Mouse (Mus musculus) midbrain, postnatal 0 days (tissue): Measurements from ENCODE around the gene Rps6kb2. TPM values are rescaled to one million over a fixed set of nuclear protein-coding genes. Genes with fewer than 3 reads are reported as not detected.
A peak's percentile ranks its signal among the peaks of the same experiment; 100 is the strongest.
"Not testable (repeated sequence)": the region's sequence is repeated elsewhere in the genome, so short reads cannot be mapped to it uniquely, and the experiment has no call there.

Experiments
- ATAC-seq: fragments of 200-750 bp; cut with Nextera tagmentation; 2 replicates; pipeline ENCODE4 v1.8.0; 2017; ENCODE audit warnings: moderate number of reproducible peaks, mild to moderate bottlenecking, moderate TSS enrichment, moderate library complexity; ENCODE audit not compliant: low FRiP score
- DNase-seq: peaks from one replicate; pipeline ENCODE4 v3.0.0-alpha.2; 2015; ENCODE audit warnings: low spot score
- H3K27ac ChIP-seq: fragments of 300-500 bp; sonication (generic); 2 replicates; pipeline ENCODE4 v1.5.1; 2014; ENCODE audit warnings: low read depth, mild to moderate bottlenecking, low read length, mixed read lengths
- H3K27me3 ChIP-seq: fragments of 300-500 bp; sonication (generic); 2 replicates; pipeline ENCODE4 v1.6.1; 2014; ENCODE audit warnings: low read length, control low read depth, mixed read lengths; ENCODE audit not compliant: insufficient read depth
- H3K36me3 ChIP-seq: fragments of 300-500 bp; sonication (generic); 2 replicates; pipeline ENCODE4 v1.6.1; 2014; ENCODE audit warnings: low read length, control low read depth, mixed read lengths; ENCODE audit not compliant: insufficient read depth
- H3K4me1 ChIP-seq: fragments of 300-500 bp; sonication (generic); 2 replicates; pipeline ENCODE4 v1.6.1; 2014; ENCODE audit warnings: mild to moderate bottlenecking, control low read depth, antibody characterized with exemption, low read length, mixed read lengths; ENCODE audit not compliant: insufficient read depth
- H3K4me2 ChIP-seq: fragments of 300-500 bp; sonication (generic); 2 replicates; pipeline ENCODE4 v1.6.1; 2014; ENCODE audit warnings: low read depth, mild to moderate bottlenecking, low read length, mixed read lengths; ENCODE audit not compliant: poor library complexity, severe bottlenecking
- H3K4me3 ChIP-seq: fragments of 300-500 bp; sonication (generic); 2 replicates; pipeline ENCODE4 v1.5.1; 2014; ENCODE audit warnings: low read depth, mild to moderate bottlenecking, low read length, moderate library complexity
- H3K9ac ChIP-seq: fragments of 300-500 bp; sonication (generic); replicated peaks from 2 replicates; pipeline ENCODE4 v1.6.1; 2014; ENCODE audit warnings: mild to moderate bottlenecking, low read length, moderate library complexity, mixed read lengths; ENCODE audit not compliant: poor library complexity, severe bottlenecking
- H3K9me3 ChIP-seq: fragments of 300-500 bp; sonication (generic); 2 replicates; pipeline ENCODE4 v1.6.1; 2016; ENCODE audit warnings: low read length, control low read depth
- CTCF ChIP-seq: IDR thresholded peaks from 2 replicates; pipeline ENCODE4 v1.5.1; 2016; ENCODE audit warnings: antibody characterized with exemption, mild to moderate bottlenecking
- WGBS: fragments of 180-500 bp; shearing (Covaris S2); extraction: QIAGEN DNeasy Blood & Tissue Kit; methylation state at CpG from one replicate; pipeline ENCODE4 v1.1.7; 2014; 5-methylcytosine and 5-hydroxymethylcytosine counted together
- polyA plus RNA-seq: library from polyadenylated mRNA; unstranded; fragments of >200 nt; fragmentation: Nextera tagmentation; extraction: Ambion mirVana; gene quantifications from 2 replicates; pipeline ENCODE4 v1.2.1, GENCODE M21; 2015
- total RNA-seq: library from RNA; depleted of rRNA; stranded (reverse); fragments of >200 nt; gene quantifications from 2 replicates; pipeline ENCODE4 v1.2.3, GENCODE M21; 2014

The Rps6kb2 gene
- total and polyA plus RNA-seq, 2 experiments from 2014 or later: 23.5 to 62.8 TPM

DNA sequence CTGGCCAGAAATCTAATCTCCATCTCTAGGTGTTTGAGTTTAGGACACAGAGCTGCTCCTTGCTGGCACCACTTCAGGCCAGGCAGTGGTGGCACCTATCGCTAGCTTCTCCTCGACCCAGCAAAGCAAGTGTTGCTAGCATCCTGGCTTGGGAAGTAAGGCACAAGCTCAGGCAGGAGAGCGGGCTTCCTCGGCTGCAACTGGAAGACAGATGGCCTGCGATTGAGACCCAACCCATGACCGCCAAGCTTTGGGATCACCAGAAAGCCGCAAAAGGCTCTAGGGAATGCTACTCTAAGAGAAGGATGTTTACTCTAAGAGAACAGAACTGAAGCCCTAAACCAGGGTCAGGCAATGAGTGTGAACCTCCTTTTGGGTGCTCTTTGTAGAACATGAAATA lies 33.7 kb downstream of the Rps6kb2 start:
- peaks cover 12% of the 10 kb centered on the region; the same call in 1 of the 2 replicates for H3K4me1 ChIP-seq
- H3K9ac ChIP-seq: no peak overlapping the region
- no peak overlapping the region for H3K4me2 ChIP-seq
- no peak overlapping the region for H3K4me3 ChIP-seq
- 98% methylated on average over 7 of the region's 7 CpGs for WGBS
- no peaks in the 10 kb centered on the region for H3K27me3 ChIP-seq
- no peak for TF ChIP-seq CTCF
- DNase-seq (no peak), ATAC-seq (no peak)
- H3K9me3 ChIP-seq: no peaks in the 10 kb centered on the region
- H3K36me3 ChIP-seq: peaks cover 37% of the 10 kb centered on the region
- no peak overlapping the region for H3K27ac ChIP-seq

DNA sequence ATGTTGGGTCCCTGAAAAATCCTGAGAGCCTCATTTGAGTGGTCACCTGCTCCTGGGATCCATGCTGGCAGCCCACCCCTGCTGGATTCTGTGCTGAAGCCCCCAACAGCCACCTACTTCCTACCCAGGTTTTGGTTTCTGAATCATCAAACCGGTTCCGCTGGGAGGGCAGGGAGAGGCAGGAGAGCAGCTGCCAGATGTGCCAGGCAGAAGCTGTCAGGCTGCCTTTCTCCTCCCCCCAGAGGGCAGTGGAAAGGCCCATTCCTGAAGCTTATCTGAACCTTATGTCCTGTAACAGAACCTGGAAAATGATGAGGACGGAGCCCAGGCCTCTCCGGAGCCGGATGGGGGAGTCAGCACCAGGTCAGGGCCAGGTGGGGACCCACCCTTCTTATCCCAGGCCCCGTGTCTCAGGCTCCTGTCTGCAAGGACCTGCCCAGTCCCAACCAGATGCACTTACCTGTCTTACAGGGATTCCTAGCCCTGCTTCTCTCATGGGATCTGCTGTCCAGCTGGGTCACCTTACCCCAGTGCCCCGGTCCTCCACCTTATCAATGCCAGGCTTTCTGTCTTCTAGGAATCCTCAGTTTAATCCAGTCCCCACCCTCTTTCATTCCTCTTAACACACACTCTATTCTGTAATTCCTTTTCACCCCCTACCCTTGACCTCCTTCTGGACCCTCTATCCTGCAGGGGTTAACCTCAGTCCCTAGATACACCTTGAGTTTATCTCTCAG lies 36.2 kb downstream of the Rps6kb2 start:
- H3K27ac ChIP-seq: peak overlapping the region; percentile 75; the same call in 1 of the 2 replicates
- H3K4me2 ChIP-seq: peak overlapping the region; percentile 58
- peak overlapping the region; percentile 86 for H3K9ac ChIP-seq
- peaks cover 12% of the 10 kb centered on the region; the same call in 1 of the 2 replicates for H3K4me1 ChIP-seq
- no peak for ATAC-seq
- H3K9me3 ChIP-seq: no peaks in the 10 kb centered on the region
- no peak for DNase-seq
- H3K36me3 ChIP-seq: peaks cover 25% of the 10 kb centered on the region
- no peaks in the 10 kb centered on the region for H3K27me3 ChIP-seq
- no peak for TF ChIP-seq CTCF
- H3K4me3 ChIP-seq: peak overlapping the region; percentile 76
- 79% methylated on average over 7 of the region's 7 CpGs for WGBS

DNA sequence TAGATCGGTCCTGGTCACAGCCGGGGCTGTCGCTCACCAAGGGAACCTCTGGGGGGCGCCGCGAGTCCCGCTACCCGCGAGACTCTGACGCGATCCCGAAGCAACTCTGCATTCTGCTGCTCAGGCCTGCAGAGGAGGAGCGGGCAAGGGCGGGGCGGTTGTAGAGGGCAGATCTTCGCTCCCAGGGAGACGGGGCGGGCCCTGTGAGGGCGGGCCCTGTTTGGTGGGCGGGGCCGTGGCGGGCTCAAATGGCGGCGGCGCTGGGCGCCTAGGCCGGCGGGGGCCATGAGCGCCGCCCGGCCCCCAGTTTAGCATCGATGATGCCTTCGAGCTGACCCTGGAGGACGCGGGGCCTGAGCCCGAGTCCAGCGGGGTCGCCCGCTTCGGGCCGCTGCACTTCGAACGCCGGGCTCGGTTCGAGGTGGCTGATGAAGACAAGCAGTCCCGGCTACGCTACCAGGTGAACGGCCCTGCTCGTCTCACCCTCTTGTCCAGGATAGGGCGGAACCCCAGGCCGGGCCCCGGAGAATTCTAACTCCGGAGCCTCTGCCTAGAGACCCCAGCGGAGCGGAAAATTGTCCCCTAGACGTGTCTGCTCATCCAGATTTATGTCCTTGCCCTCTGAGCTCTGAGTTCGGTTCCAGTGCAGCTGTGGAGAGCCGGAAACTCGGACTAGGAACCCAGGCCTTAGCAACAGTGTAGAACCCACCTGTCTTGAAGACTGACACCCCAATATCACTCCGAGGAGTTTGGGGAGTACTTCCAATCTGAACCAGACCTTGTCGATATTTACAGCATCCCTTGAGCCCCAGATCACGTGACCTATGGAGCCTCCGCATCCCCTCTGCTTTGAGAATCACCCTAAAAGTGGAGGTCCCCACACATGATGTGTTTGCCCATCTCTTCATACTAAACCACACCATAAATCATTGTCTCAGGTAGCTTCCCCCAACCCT lies 37.1 kb downstream of the Rps6kb2 start, which contains the start of gene Aip:
TSS of gene Aip (minus strand) at position 118 of the 956 bp plus-strand sequence.
- H3K36me3 ChIP-seq: peaks cover 18% of the 10 kb centered on the region
- H3K9me3 ChIP-seq: no peaks in the 10 kb centered on the region
- H3K4me2 ChIP-seq: peak within 1 kb of the TSS; percentile 58
- peak within 1 kb of the TSS; percentile 75 for H3K27ac ChIP-seq
- peaks cover 12% of the 10 kb centered on the region; the same call in 1 of the 2 replicates for H3K4me1 ChIP-seq
- ATAC-seq: peak; percentile 92
- H3K9ac ChIP-seq: peak within 1 kb of the TSS; percentile 86
- H3K27me3 ChIP-seq: no peaks in the 10 kb centered on the region
- under 1% methylated on average over 62 of the region's 64 CpGs for WGBS
- H3K4me3 ChIP-seq: peak within 1 kb of the TSS; percentile 76
- peak; percentile 77 for TF ChIP-seq CTCF
- DNase-seq: peak; percentile 98

DNA sequence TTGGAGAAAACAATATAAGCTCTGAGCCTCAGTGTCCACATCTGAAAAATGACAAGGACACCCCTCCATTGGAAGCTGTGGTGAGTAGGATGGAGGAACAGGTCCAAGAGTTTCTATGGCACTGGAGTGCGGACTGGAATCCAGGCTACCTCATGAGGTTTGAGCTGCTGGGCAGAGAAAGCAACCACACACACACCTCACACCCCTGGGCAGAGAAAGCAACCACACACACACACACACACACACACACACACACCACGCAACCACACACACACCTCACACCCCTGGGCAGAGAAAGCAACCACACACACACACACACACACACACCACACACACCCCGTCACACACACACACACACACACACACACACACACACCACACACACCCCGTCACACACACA lies 37.9 kb downstream of the Rps6kb2 start:
- Histone ChIP-seq H3K27ac (peak overlapping the region; percentile 75; the same call in 1 of the 2 replicates), H3K36me3 (peaks cover 18% of the 10 kb centered on the region), H3K4me1 (peaks cover 18% of the 10 kb centered on the region), H3K4me3 (peak overlapping the region; percentile 76), H3K4me2 (peak overlapping the region; percentile 58), H3K9ac (peak overlapping the region; percentile 86)
- H3K27me3 ChIP-seq, H3K9me3 ChIP-seq: not testable (repeated sequence)
- DNase-seq (peak; percentile 28), ATAC-seq (peak; percentile 36)
- WGBS: 5% methylated on average over 3 of the region's 4 CpGs

DNA sequence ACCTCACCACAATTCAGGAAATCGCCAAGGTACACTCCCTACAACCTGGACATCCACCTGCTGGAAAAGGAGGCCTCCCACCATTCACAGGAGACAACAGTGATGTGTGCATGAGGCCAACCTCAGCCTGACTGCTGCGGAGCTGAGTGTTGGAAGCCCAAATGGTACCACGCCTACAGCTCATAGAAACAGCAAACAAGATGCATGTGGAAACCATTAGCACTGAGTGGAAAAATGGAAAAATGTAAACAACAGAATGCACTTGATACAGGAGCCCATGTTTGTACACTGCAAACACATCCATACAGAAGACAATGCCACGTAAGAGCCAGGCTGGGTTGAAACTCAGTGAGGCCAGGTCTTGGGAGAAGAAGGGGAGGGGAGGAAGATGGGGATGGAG lies 38.7 kb downstream of the Rps6kb2 start:
- Histone ChIP-seq H3K36me3 (peaks cover 10% of the 10 kb centered on the region), H3K4me3 (no peak overlapping the region), H3K4me2 (no peak overlapping the region), H3K9me3 (no peaks in the 10 kb centered on the region), H3K27ac (no peak overlapping the region), H3K27me3 (no peaks in the 10 kb centered on the region), H3K4me1 (peaks cover 20% of the 10 kb centered on the region), H3K9ac (no peak overlapping the region)
- TF ChIP-seq CTCF: no peak
- ATAC-seq (no peak), DNase-seq (no peak)
- WGBS: 89% methylated on average over 4 of the region's 4 CpGs
